Mouse (Mus musculus) kidney, adult 2 months (tissue): ENCODE data around the gene Cutc.

Source experiments
- CTCF ChIP-seq: fragments of 200-500 bp; conservative IDR thresholded peaks from 2 replicates; pipeline ENCODE4 v1.5.1; 2011; ENCODE audit warnings: low read depth, mild to moderate bottlenecking, control low read depth, low read length, moderate library complexity, mixed read lengths; ENCODE audit not compliant: insufficient read depth, insufficient read length
- POLR2A ChIP-seq: fragments of 200-500 bp; IDR thresholded peaks from one replicate; pipeline ENCODE4 v1.6.1; 2011; ENCODE audit warnings: low read depth, low read length, control low read depth

GRCm38 (mm10) chr19:43771499-43771969 lies 18.7 kb downstream of the Cutc start:
- TF ChIP-seq CTCF (no peak), POLR2A (no peak)
